Mouse (Mus musculus) bone marrow macrophage, adult 2 months (primary cell): ENCODE measurements at regions not wholly inside any gene's neighbourhood (a gene's known extent, or its start where the extent isn't known, plus 50 kb on each side); places are given as distances from the start of the nearest gene placed in this dataset.

Experiments used
- CTCF ChIP-seq: IDR thresholded peaks from 2 replicates; pipeline ENCODE4 v1.5.1; 2012; ENCODE audit warnings: low read depth, mild to moderate bottlenecking, low read length, moderate library complexity
- POLR2A ChIP-seq: IDR thresholded peaks from 2 replicates; pipeline ENCODE4 v1.6.1; 2012; ENCODE audit warnings: mild to moderate bottlenecking, low read depth, low read length, borderline replicate concordance

DNA sequence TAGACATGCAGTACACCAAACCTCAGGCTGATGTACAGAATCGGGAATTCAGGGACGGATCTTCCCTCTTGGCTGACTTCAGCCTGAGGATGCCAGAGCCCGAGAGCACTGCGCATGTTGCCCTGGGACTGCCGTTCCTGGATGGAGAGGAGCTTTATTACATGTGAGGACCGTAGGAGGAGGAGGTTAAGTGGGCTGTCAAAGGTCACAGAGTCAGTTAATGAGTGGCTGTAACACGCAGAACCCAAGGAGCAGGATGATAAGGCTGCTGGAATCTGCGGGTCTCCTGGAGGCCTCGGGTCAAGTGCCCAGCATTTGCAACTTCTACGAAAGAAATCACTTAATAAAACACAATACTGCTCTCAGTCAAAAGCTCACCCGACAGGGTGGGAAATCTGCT, 197.3 kb downstream of the Fam169b start:
- TF ChIP-seq POLR2A: no peak
- TF ChIP-seq CTCF: no peak
